Mouse (Mus musculus): ENCODE data around the gene Kdm1b. TPM values are rescaled to one million over a fixed set of nuclear protein-coding genes. Genes with fewer than 3 reads are reported as not detected.

The Kdm1b gene
- total RNA-seq (2021), result 10 to 100 TPM; 10.2 to 11.1 TPM
- long read RNA-seq, experiment 1, full-length matches to known transcripts, result 5 of 10 reads
- long read RNA-seq, experiment 1, partial matches to known transcripts, result 1 of 10 reads
- long read RNA-seq, experiment 1, other reads (novel, unspliced or antisense), result 4 of 10 reads
- long read RNA-seq, experiment 2, full-length matches to known transcripts, result 12 of 18 reads
- long read RNA-seq, experiment 2, partial matches to known transcripts, result 4 of 18 reads
- long read RNA-seq, experiment 2, other reads (novel, unspliced or antisense), result 2 of 18 reads

- peak; percentile 99 to 100 for DNase-seq (ENCODE audit: low spot score in 2 of 2)
Measured at GRCm38 (mm10) chr13:47043030-47043680, at the start of gene Kdm1b. TSS of gene Kdm1b (plus strand) at chr13:47043499.

GRCm38 (mm10) chr13:46997355-46997754, 45.9 kb upstream of the Kdm1b start:
- DNase-seq (ENCODE audit: low spot score in 2 of 2), result no peak

- no peak for DNase-seq (ENCODE audit: low spot score in 2 of 2)
Measured at GRCm38 (mm10) chr13:46999498-46999897, 43.8 kb upstream of the Kdm1b start.

GRCm38 (mm10) chr13:47001590-47001989, 41.7 kb upstream of the Kdm1b start:
- no peak for DNase-seq (ENCODE audit: low spot score in 2 of 2)

- no peak for DNase-seq (ENCODE audit: low spot score in 2 of 2)
Measured at GRCm38 (mm10) chr13:47013740-47014139, 29.6 kb upstream of the Kdm1b start.

GRCm38 (mm10) chr13:47014334-47015194, 28.7 kb upstream of the Kdm1b start, which contains the start of gene Nhlrc1:
TSS of gene Nhlrc1 (minus strand) at chr13:47014850.
- peak; percentile 81 to 84 for DNase-seq (ENCODE audit: low spot score in 2 of 2)

- no peak for DNase-seq (ENCODE audit: low spot score in 2 of 2)
Measured at GRCm38 (mm10) chr13:47015195-47015501, 28.2 kb upstream of the Kdm1b start.

- DNase-seq (ENCODE audit: low spot score in 2 of 2), result peak; percentile 37
Measured at GRCm38 (mm10) chr13:47017259-47017658, 26.0 kb upstream of the Kdm1b start.

GRCm38 (mm10) chr13:47019774-47020173, 23.5 kb upstream of the Kdm1b start:
- DNase-seq (ENCODE audit: low spot score in 2 of 2), result no peak

GRCm38 (mm10) chr13:47020798-47021197, 22.5 kb upstream of the Kdm1b start:
- DNase-seq (ENCODE audit: low spot score in 2 of 2), result no peak

- DNase-seq (ENCODE audit: low spot score in 2 of 2), result no peak
Measured at GRCm38 (mm10) chr13:47030376-47031107, 12.8 kb upstream of the Kdm1b start.

GRCm38 (mm10) chr13:47033602-47034001, 9.7 kb upstream of the Kdm1b start:
- DNase-seq (ENCODE audit: low spot score in 2 of 2), result no peak

GRCm38 (mm10) chr13:47037946-47038345, 5.4 kb upstream of the Kdm1b start:
- no peak for DNase-seq (ENCODE audit: low spot score in 2 of 2)

GRCm38 (mm10) chr13:47040061-47040460, 3.2 kb upstream of the Kdm1b start:
- no peak for DNase-seq (ENCODE audit: low spot score in 2 of 2)

GRCm38 (mm10) chr13:47042024-47042633, 1.2 kb upstream of the Kdm1b start:
- DNase-seq (ENCODE audit: low spot score in 2 of 2), result no peak

GRCm38 (mm10) chr13:47043833-47044616, 726 bp downstream of the Kdm1b start:
- peak; percentile 12 to 31 for DNase-seq (ENCODE audit: low spot score in 2 of 2)

- peak in 1 of 2 experiments; percentile 8 for DNase-seq (ENCODE audit: low spot score in 2 of 2)
Measured at GRCm38 (mm10) chr13:47044617-47044947, 1.3 kb downstream of the Kdm1b start, which contains the start of gene Tpmt. TSS of gene Tpmt (minus strand) at chr13:47044737.

GRCm38 (mm10) chr13:47047996-47048395, 4.7 kb downstream of the Kdm1b start:
- DNase-seq (ENCODE audit: low spot score in 2 of 2), result no peak

- DNase-seq (ENCODE audit: low spot score in 2 of 2), result no peak
Measured at GRCm38 (mm10) chr13:47050009-47050408, 6.7 kb downstream of the Kdm1b start.

GRCm38 (mm10) chr13:47053971-47054370, 10.7 kb downstream of the Kdm1b start:
- DNase-seq (ENCODE audit: low spot score in 2 of 2), result no peak

Data from adrenal gland, adult 18-20 months (tissue).